Mouse (Mus musculus) ES-Bruce4 (cell line): ENCODE measurements around the gene Sufu.

Experiments used
- CTCF ChIP-seq: IDR thresholded peaks from one replicate; pipeline ENCODE4 v1.8.1; 2011; ENCODE audit warnings: low read depth, low read length
- POLR2A ChIP-seq: IDR thresholded peaks from one replicate; pipeline ENCODE4 v1.8.1; 2011; ENCODE audit warnings: low read length; ENCODE audit not compliant: insufficient read depth

DNA sequence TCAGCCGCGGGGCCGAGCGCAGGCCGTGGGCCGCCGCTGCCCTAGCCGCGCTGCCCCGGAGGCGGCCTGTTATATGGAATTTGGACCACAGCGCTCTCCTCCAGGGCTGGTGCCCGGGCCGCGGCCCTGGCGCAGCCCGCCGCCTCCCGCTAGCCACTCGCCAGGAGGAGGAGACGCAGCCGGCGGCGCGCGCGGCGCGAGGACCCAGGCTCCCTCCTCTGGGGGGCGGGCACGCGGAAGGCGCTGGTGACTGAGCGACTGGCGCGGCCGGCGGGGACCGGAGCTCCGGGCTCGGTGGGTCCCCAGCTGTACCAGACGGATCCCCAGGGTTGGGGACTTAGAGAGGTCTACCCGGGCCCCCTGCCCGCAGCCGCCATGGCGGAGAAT lies 105.4 kb downstream of the Sufu start:
- TF ChIP-seq POLR2A: no peak
- TF ChIP-seq CTCF: no peak
